Mouse (Mus musculus): ENCODE results near the gene Ace.

DNA sequence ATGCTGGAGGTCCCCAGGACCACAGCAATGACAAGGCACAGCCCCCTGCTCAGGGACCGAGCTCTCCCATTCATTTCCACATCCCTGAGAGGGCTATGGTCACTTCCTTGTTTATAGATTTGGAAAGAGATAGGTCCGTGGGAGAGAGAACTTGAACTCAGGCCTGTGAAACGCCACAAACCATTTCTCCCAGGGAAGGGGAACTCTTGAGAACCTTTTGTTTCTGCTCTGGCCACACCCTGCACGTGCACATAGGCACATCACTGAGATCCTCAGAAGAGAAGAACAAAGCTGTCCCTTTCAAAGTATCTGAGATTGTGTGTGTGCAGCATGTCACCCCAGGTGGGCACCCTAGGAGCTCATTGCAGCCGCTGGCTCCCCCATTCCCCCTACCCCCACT is 10.9 kb downstream of the Ace start:
- TF ChIP-seq POLR2A (IDR thresholded peaks at IDR 0.05; ENCODE audit: low read depth, low read length): no peak
- no peak for TF ChIP-seq CTCF (IDR thresholded peaks at IDR 0.05; ENCODE audit: borderline replicate concordance, insufficient read depth, low read length)

All from embryonic fibroblast, embryonic 13.5 days (primary cell).